Mouse (Mus musculus) CH12.LX (cell line): ENCODE measurements around the gene Lyst. TPM values are rescaled to one million over a fixed set of nuclear protein-coding genes. Genes with fewer than 3 reads are reported as not detected.

Experiments
- DNase-seq: peaks from one replicate; pipeline ENCODE4 v3.0.0-alpha.2; 2013; ENCODE audit errors: extremely low read depth
- H3K27ac ChIP-seq: 2 replicates; pipeline ENCODE4 v1.5.1; 2012; ENCODE audit warnings: low read depth, mild to moderate bottlenecking, control low read depth, moderate library complexity; ENCODE audit not compliant: insufficient read depth
- H3K27me3 ChIP-seq: replicated peaks from 2 replicates; pipeline ENCODE3; 2012; ENCODE audit warnings: inconsistent platforms
- H3K36me3 ChIP-seq, 2 experiments: replicated peaks in 1 of 2; 2 replicates each; pipeline versions ENCODE3 to v1.6.1; 2012; ENCODE audit warnings: inconsistent platforms in 1 of 2, low read length in 1 of 2, mild to moderate bottlenecking in 1 of 2, mixed read lengths in 1 of 2, moderate library complexity in 1 of 2; ENCODE audit not compliant: control insufficient read depth in 1 of 2, insufficient read depth in 1 of 2
- H3K4me1 ChIP-seq, 2 experiments: 2 replicates each; pipeline ENCODE4 v1.6.1; 2012; ENCODE audit warnings: inconsistent platforms in 1 of 2, moderate library complexity in 1 of 2; ENCODE audit not compliant: insufficient read depth in 2 of 2, control insufficient read depth in 1 of 2
- H3K4me2 ChIP-seq: 2 replicates; pipeline ENCODE4 v1.6.1; 2012; ENCODE audit warnings: low read depth, mild to moderate bottlenecking, control low read depth; ENCODE audit not compliant: poor library complexity, insufficient read depth, severe bottlenecking
- H3K4me3 ChIP-seq, 3 experiments: fragments of 150-350 bp in 1 of 3; sonication (generic) in 1 of 3; replicated peaks in 1 of 3; 2 replicates each; pipeline versions ENCODE3 to v1.5.1; 2011 to 2012; ENCODE audit warnings: low read depth in 2 of 3, low read length in 2 of 3, mild to moderate bottlenecking in 2 of 3, moderate library complexity in 2 of 3, control low read depth in 1 of 3, improper control_type of control experiment in 1 of 3, inconsistent platforms in 1 of 3, mixed read lengths in 1 of 3; ENCODE audit not compliant: poor library complexity in 1 of 3
- H3K79me2 ChIP-seq: replicated peaks from 2 replicates; pipeline ENCODE4 v1.6.1; 2012; ENCODE audit warnings: mild to moderate bottlenecking, moderate library complexity; ENCODE audit not compliant: control insufficient read depth, poor library complexity, insufficient read depth, severe bottlenecking; ENCODE audit errors: extremely low read depth
- H3K9ac ChIP-seq: 2 replicates; pipeline ENCODE4 v1.6.1; 2012; ENCODE audit warnings: low read depth, mild to moderate bottlenecking, control low read depth, moderate library complexity; ENCODE audit not compliant: insufficient read depth
- H3K9me3 ChIP-seq: replicated peaks from 2 replicates; pipeline ENCODE3; 2012; ENCODE audit warnings: low read length, inconsistent platforms, mixed read lengths
- CHD2 ChIP-seq: IDR thresholded peaks from 2 replicates; pipeline ENCODE4 v1.6.1; 2011; ENCODE audit warnings: low read length, improper control_type of control experiment
- CTCF ChIP-seq, 2 experiments: IDR thresholded peaks in 1 of 2; conservative IDR thresholded peaks in 1 of 2; 2 replicates each; pipeline ENCODE4 v1.5.1; 2011 to 2012; ENCODE audit warnings: low read depth in 2 of 2, low read length in 2 of 2, improper control_type of control experiment in 1 of 2, inconsistent platforms in 1 of 2, mild to moderate bottlenecking in 1 of 2, moderate library complexity in 1 of 2
- ELF1 ChIP-seq: IDR thresholded peaks from 2 replicates; pipeline ENCODE4 v1.6.1; 2014; ENCODE audit warnings: low read depth, mild to moderate bottlenecking, inconsistent platforms, low read length, improper control_type of control experiment
- ETS1 ChIP-seq: conservative IDR thresholded peaks from 2 replicates; pipeline ENCODE4 v1.6.1; 2012; ENCODE audit warnings: low read depth, mild to moderate bottlenecking, inconsistent platforms, low read length, improper control_type of control experiment, moderate library complexity
- GABPA ChIP-seq: IDR thresholded peaks from 2 replicates; pipeline ENCODE4 v1.6.1; 2012; ENCODE audit warnings: low read depth, low read length, improper control_type of control experiment, inconsistent platforms; ENCODE audit not compliant: insufficient replicate concordance
- IRF4 ChIP-seq: IDR thresholded peaks from 2 replicates; pipeline ENCODE4 v1.6.1; 2014; ENCODE audit warnings: low read depth, mild to moderate bottlenecking, inconsistent platforms, low read length, improper control_type of control experiment
- MAFK ChIP-seq: IDR thresholded peaks from 2 replicates; pipeline ENCODE4 v1.6.1; 2011; ENCODE audit warnings: low read length, improper control_type of control experiment; ENCODE audit not compliant: insufficient replicate concordance
- MAX ChIP-seq: IDR thresholded peaks from 2 replicates; pipeline ENCODE4 v1.6.1; 2011; ENCODE audit warnings: low read length, improper control_type of control experiment
- MAZ ChIP-seq: IDR thresholded peaks from 2 replicates; pipeline ENCODE4 v1.6.1; 2012; ENCODE audit warnings: low read depth, mild to moderate bottlenecking, inconsistent platforms, low read length, improper control_type of control experiment, moderate library complexity
- MXI1 ChIP-seq: IDR thresholded peaks from 2 replicates; pipeline ENCODE4 v1.6.1; 2011; ENCODE audit warnings: mild to moderate bottlenecking, low read depth, low read length, improper control_type of control experiment
- MYC ChIP-seq: IDR thresholded peaks from 2 replicates; pipeline ENCODE4 v1.6.1; 2011; ENCODE audit warnings: low read depth, mild to moderate bottlenecking, improper control_type of control experiment, low read length
- POLR2AphosphoS2 ChIP-seq: IDR thresholded peaks from 2 replicates; pipeline ENCODE4 v1.6.1; 2011; ENCODE audit warnings: low read depth, low read length, improper control_type of control experiment
- RAD21 ChIP-seq: IDR thresholded peaks from 2 replicates; pipeline ENCODE4 v1.6.1; 2011; ENCODE audit warnings: low read depth, mild to moderate bottlenecking, low read length, improper control_type of control experiment, moderate library complexity
- RCOR1 ChIP-seq: conservative IDR thresholded peaks from 2 replicates; pipeline ENCODE4 v1.6.1; 2012; ENCODE audit warnings: low read depth, mild to moderate bottlenecking, inconsistent platforms, low read length, improper control_type of control experiment
- SMC3 ChIP-seq: IDR thresholded peaks from 2 replicates; pipeline ENCODE4 v1.6.1; 2011; ENCODE audit warnings: low read depth, low read length, improper control_type of control experiment
- TBP ChIP-seq: conservative IDR thresholded peaks from 2 replicates; pipeline ENCODE4 v1.6.1; 2011; ENCODE audit warnings: low read depth, low read length, improper control_type of control experiment
- TCF12 ChIP-seq: IDR thresholded peaks from 2 replicates; pipeline ENCODE4 v1.6.1; 2014; ENCODE audit warnings: low read depth, mild to moderate bottlenecking, inconsistent platforms, low read length, improper control_type of control experiment
- USF2 ChIP-seq: conservative IDR thresholded peaks from 2 replicates; pipeline ENCODE4 v1.6.1; 2011; ENCODE audit warnings: low read depth, low read length, improper control_type of control experiment
- ZC3H11A ChIP-seq: IDR thresholded peaks from 2 replicates; pipeline ENCODE4 v1.6.1; 2012; ENCODE audit warnings: low read depth, mild to moderate bottlenecking, inconsistent platforms, low read length, improper control_type of control experiment
- ZMIZ1 ChIP-seq: IDR thresholded peaks from 2 replicates; pipeline ENCODE4 v1.6.1; 2012; ENCODE audit warnings: low read depth, mild to moderate bottlenecking, inconsistent platforms, low read length, improper control_type of control experiment
- ZNF384 ChIP-seq: IDR thresholded peaks from 2 replicates; pipeline ENCODE4 v1.6.1; 2012; ENCODE audit warnings: low read depth, low read length, improper control_type of control experiment, inconsistent platforms
- dilution Hi-C: fragments of 300-500 bp; cut with MboI; formaldehyde crosslinking; loops from 2 replicates; pipeline ENCODE4 v1.14.3; 2020; ENCODE audit warnings: low sequenced_read_pairs; ENCODE audit not compliant: extremely low pct_unique_long_range_greater_than_20kb, extremely low pct_ligation_motif_present
- in situ Hi-C: fragments of 300-500 bp; cut with MboI; formaldehyde crosslinking; loops from 3 replicates; pipeline ENCODE4 v1.14.3; 2019; ENCODE audit warnings: low sequenced_read_pairs, low pct_ligation_motif_present, low pct_unique_long_range_greater_than_20kb, mixed read lengths
- polyA plus RNA-seq: library from polyadenylated mRNA; unstranded; fragments of >175 nt; gene quantifications from 2 replicates; pipeline ENCODE4 v1.2.1, GENCODE M21; 2012; ENCODE audit warnings: low read depth; ENCODE audit not compliant: insufficient read length
- total RNA-seq, 2 experiments: library from RNA; depleted of rRNA; stranded (reverse); fragments of 300-350 nt in 1 of 2; fragments of >200 nt in 1 of 2; gene quantifications; 2 replicates each; pipeline ENCODE4 v1.2.3; 2012 to 2014

The Lyst gene
- total and polyA plus RNA-seq, 3 experiments = 33.1 to 61.1 (median 34.8) TPM

- H3K4me1 ChIP-seq = peaks cover 7 to 60% of the 10 kb centered on the region in 2 experiments
- in situ Hi-C loops = loop anchor here (25.0 kb wide), 1 partner anchor 102 kb away; no protein-coding TSS in a partner anchor
- DNase-seq = no peak
- no peaks in the 10 kb centered on the region for H3K27me3 ChIP-seq
- H3K27ac ChIP-seq = no peak overlapping the region
- peaks cover 36 to 79% of the 10 kb centered on the region in 2 experiments for H3K36me3 ChIP-seq
- no peak overlapping the region for H3K9ac ChIP-seq
- H3K9me3 ChIP-seq = no peaks in the 10 kb centered on the region
- no peak for TF ChIP-seq MYC
- no peak for TF ChIP-seq TBP
- TF ChIP-seq RCOR1 = no peak
- no peak for TF ChIP-seq POLR2AphosphoS2
- TF ChIP-seq TCF12 = no peak
- TF ChIP-seq SMC3 = no peak
- TF ChIP-seq GABPA = no peak
- no peak for TF ChIP-seq ZC3H11A
- TF ChIP-seq ETS1 = no peak
- no peak for TF ChIP-seq MAX
- no peak for TF ChIP-seq ELF1
- no peak for TF ChIP-seq RAD21
- no peak for TF ChIP-seq ZNF384
- TF ChIP-seq ZMIZ1 = no peak
- no peak for TF ChIP-seq CHD2
- no peak for TF ChIP-seq IRF4
- no peak for TF ChIP-seq MAFK
- no peak for TF ChIP-seq MXI1
- no peak for TF ChIP-seq USF2
- TF ChIP-seq, all 38 proteins: peak for 0
- Histone ChIP-seq H3K4me2 (no peak overlapping the region), H3K79me2 (peaks cover 29% of the 10 kb centered on the region), H3K4me3 (no peak overlapping the region)
- dilution Hi-C loops = no loop called here
Observed at GRCm38 (mm10) chr13:13614235-13614634, 24.0 kb downstream of the Lyst start.

GRCm38 (mm10) chr13:13621456-13621855 is 31.3 kb downstream of the Lyst start:
- Histone ChIP-seq H3K4me2 (no peak overlapping the region), H3K79me2 (peaks cover 3% of the 10 kb centered on the region; the same call in 1 of the 2 replicates), H3K27ac (0 out of 2 replicates have a peak overlapping the region, but pooled peaks have one; percentile 28), H3K27me3 (no peaks in the 10 kb centered on the region), H3K36me3 (peaks cover 24 to 54% of the 10 kb centered on the region in 2 experiments), H3K9ac (no peak overlapping the region), H3K9me3 (no peaks in the 10 kb centered on the region), H3K4me3 (no peak overlapping the region), H3K4me1 (peaks cover 0 to 52% of the 10 kb centered on the region in 2 experiments; a peak in 3 of 4 replicates)
- dilution Hi-C loops (no loop called here), in situ Hi-C loops (loop anchor here (25.0 kb wide), 1 partner anchor 109 kb away; no protein-coding TSS in a partner anchor)
- no peak for TF ChIP-seq MAZ
- peak; percentile 8; the same call in 1 of the 2 replicates for TF ChIP-seq SMC3
- TF ChIP-seq CTCF (conservative IDR thresholded peaks at IDR 0.05 in 1 of 2, IDR thresholded peaks at IDR 0.05 in 1 of 2; ENCODE audit: low read depth in 2 of 2, low read length in 2 of 2) = peak in 1 of 2 experiments; percentile 26; a peak in 1 of 4 replicates
- no peak for TF ChIP-seq CHD2
- peak; percentile 9 for TF ChIP-seq RAD21
- DNase-seq = no peak
